Mouse (Mus musculus) heart, postnatal 0 days (tissue): ENCODE measurements at regions not wholly inside any gene's neighbourhood (a gene's known extent, or its start where the extent isn't known, plus 50 kb on each side); places are given as distances from the start of the nearest gene placed in this dataset.
A peak's percentile ranks its signal among the peaks of the same experiment; 100 is the strongest.

ENCODE experiments used
- ATAC-seq: fragments of 200-750 bp; cut with Nextera tagmentation; 2 replicates; pipeline ENCODE4 v1.8.0; 2017; ENCODE audit warnings: low read depth, moderate number of reproducible peaks, moderate library complexity; ENCODE audit not compliant: insufficient read depth
- DNase-seq: peaks from one replicate; pipeline ENCODE4 v3.0.0-alpha.2; 2016; ENCODE audit warnings: low spot score
- H3K27ac ChIP-seq: fragments of 300-500 bp; sonication (generic); 2 replicates; pipeline ENCODE4 v1.5.1; 2014; ENCODE audit warnings: low read depth, mild to moderate bottlenecking
- H3K27me3 ChIP-seq: fragments of 300-500 bp; sonication (generic); 2 replicates; pipeline ENCODE4 v1.6.1; 2014; ENCODE audit warnings: low read length, mixed read lengths; ENCODE audit not compliant: control insufficient read depth, insufficient read depth
- H3K36me3 ChIP-seq: fragments of 300-500 bp; sonication (generic); replicated peaks from 2 replicates; pipeline ENCODE4 v1.6.1; 2014; ENCODE audit warnings: low read length, mixed read lengths; ENCODE audit not compliant: control insufficient read depth, insufficient read depth
- H3K4me1 ChIP-seq: fragments of 300-500 bp; sonication (generic); 2 replicates; pipeline ENCODE4 v1.6.1; 2014; ENCODE audit warnings: antibody characterized with exemption; ENCODE audit not compliant: control insufficient read depth, insufficient read depth
- H3K4me2 ChIP-seq: fragments of 300-500 bp; sonication (generic); 2 replicates; pipeline ENCODE4 v1.6.1; 2014; ENCODE audit warnings: low read depth, mild to moderate bottlenecking, low read length, moderate library complexity
- H3K4me3 ChIP-seq: fragments of 300-500 bp; sonication (generic); 2 replicates; pipeline ENCODE4 v1.5.1; 2014; ENCODE audit warnings: low read depth, low read length
- H3K9ac ChIP-seq: fragments of 300-500 bp; sonication (generic); replicated peaks from 2 replicates; pipeline ENCODE4 v1.6.1; 2014; ENCODE audit warnings: low read depth, low read length, mixed read lengths
- H3K9me3 ChIP-seq: fragments of 300-500 bp; sonication (generic); replicated peaks from 2 replicates; pipeline ENCODE4 v1.6.1; 2016; ENCODE audit warnings: low read length; ENCODE audit not compliant: control insufficient read depth
- CTCF ChIP-seq: IDR thresholded peaks from 2 replicates; pipeline ENCODE4 v1.5.1; 2016; ENCODE audit warnings: antibody characterized with exemption, control low read depth, low read depth
- EP300 ChIP-seq: IDR thresholded peaks from 2 replicates; pipeline ENCODE4 v1.6.1; 2016; ENCODE audit warnings: antibody characterized with exemption, low read depth
- WGBS: fragments of 180-500 bp; shearing (Covaris S2); extraction: QIAGEN DNeasy Blood & Tissue Kit; methylation state at CpG from one replicate; pipeline ENCODE4 v1.1.7; 2014; 5-methylcytosine and 5-hydroxymethylcytosine counted together

- no peak for DNase-seq
- no peak overlapping the region for H3K4me2 ChIP-seq
- no peaks in the 10 kb centered on the region for H3K9me3 ChIP-seq
- no peak overlapping the region for H3K4me3 ChIP-seq
- no peaks in the 10 kb centered on the region for H3K27me3 ChIP-seq
- TF ChIP-seq CTCF = peak; percentile 31; the same call in 1 of the 2 replicates
- no peak for TF ChIP-seq EP300
- ATAC-seq = no peak
- H3K27ac ChIP-seq = no peak overlapping the region
- no peaks in the 10 kb centered on the region for H3K36me3 ChIP-seq
- no peaks in the 10 kb centered on the region for H3K4me1 ChIP-seq
- WGBS = 73% methylated on average over 10 of the region's 10 CpGs
- H3K9ac ChIP-seq = no peak overlapping the region
Measured at GRCm38 (mm10) chr16:5363007-5363570, 107.3 kb upstream of the Eef2kmt start.

- Histone ChIP-seq H3K36me3 (no peaks in the 10 kb centered on the region), H3K4me1 (no peaks in the 10 kb centered on the region), H3K4me2 (no peak overlapping the region), H3K4me3 (no peak overlapping the region), H3K27ac (no peak overlapping the region), H3K27me3 (no peaks in the 10 kb centered on the region), H3K9me3 (no peaks in the 10 kb centered on the region), H3K9ac (no peak overlapping the region)
- WGBS = 46% methylated on average over 4 of the region's 4 CpGs
- no peak for DNase-seq
- no peak for ATAC-seq
- TF ChIP-seq CTCF (no peak), EP300 (no peak)
Measured at GRCm38 (mm10) chr16:5359193-5359592, 103.4 kb upstream of the Eef2kmt start.

- TF ChIP-seq CTCF = no peak
- no peak for TF ChIP-seq EP300
- Histone ChIP-seq H3K4me2 (no peak overlapping the region), H3K27ac (no peak overlapping the region), H3K9ac (no peak overlapping the region), H3K9me3 (no peaks in the 10 kb centered on the region), H3K27me3 (no peaks in the 10 kb centered on the region), H3K4me1 (no peaks in the 10 kb centered on the region; the same call in 1 of the 2 replicates), H3K36me3 (no peaks in the 10 kb centered on the region), H3K4me3 (no peak overlapping the region)
- no peak for DNase-seq
- ATAC-seq = no peak
- WGBS = 43% methylated on average over 2 of the region's 2 CpGs
Measured at GRCm38 (mm10) chr16:5353881-5354280, 98.1 kb upstream of the Eef2kmt start.

GRCm38 (mm10) chr16:5351890-5352571, 96.2 kb upstream of the Eef2kmt start:
- no peak for TF ChIP-seq EP300
- Histone ChIP-seq H3K27me3 (no peaks in the 10 kb centered on the region), H3K27ac (no peak overlapping the region), H3K36me3 (no peaks in the 10 kb centered on the region), H3K9ac (no peak overlapping the region), H3K4me3 (no peak overlapping the region), H3K4me2 (no peak overlapping the region), H3K4me1 (no peaks in the 10 kb centered on the region; the same call in 1 of the 2 replicates), H3K9me3 (no peaks in the 10 kb centered on the region)
- WGBS = 4% methylated on average over 18 of the region's 18 CpGs
- ATAC-seq (peak; percentile 58), DNase-seq (peak; percentile 21)

- no peak overlapping the region for H3K4me3 ChIP-seq
- no peak for DNase-seq
- no peaks in the 10 kb centered on the region for H3K36me3 ChIP-seq
- no peak overlapping the region for H3K9ac ChIP-seq
- TF ChIP-seq EP300 = no peak
- TF ChIP-seq CTCF = no peak
- H3K4me2 ChIP-seq = no peak overlapping the region
- WGBS = 80% methylated on average over 5 of the region's 5 CpGs
- ATAC-seq = no peak
- no peaks in the 10 kb centered on the region for H3K27me3 ChIP-seq
- no peak overlapping the region for H3K27ac ChIP-seq
- no peaks in the 10 kb centered on the region for H3K9me3 ChIP-seq
- H3K4me1 ChIP-seq = no peaks in the 10 kb centered on the region
Measured at GRCm38 (mm10) chr16:5347151-5347550, 91.4 kb upstream of the Eef2kmt start.

GRCm38 (mm10) chr16:5342326-5342725, 86.5 kb upstream of the Eef2kmt start:
- Histone ChIP-seq H3K36me3 (no peaks in the 10 kb centered on the region), H3K27ac (no peak overlapping the region), H3K4me3 (no peak overlapping the region), H3K4me2 (no peak overlapping the region), H3K9me3 (no peaks in the 10 kb centered on the region), H3K4me1 (no peaks in the 10 kb centered on the region), H3K27me3 (no peaks in the 10 kb centered on the region), H3K9ac (no peak overlapping the region)
- TF ChIP-seq EP300 (no peak), CTCF (no peak)
- DNase-seq (no peak), ATAC-seq (no peak)
- WGBS = 73% methylated on average over 6 of the region's 6 CpGs
